Mouse (Mus musculus) c-Kit-positive CD71-positive TER-119-negative erythroid progenitor cells, embryonic 14.5 days (primary cell): Measurements from ENCODE around the gene Pcgf1.

ENCODE experiments used
- DNase-seq: peaks from one replicate; pipeline ENCODE4 v3.0.0-alpha.2; 2013; ENCODE audit warnings: low read depth

Gene Pcgf1

DNA sequence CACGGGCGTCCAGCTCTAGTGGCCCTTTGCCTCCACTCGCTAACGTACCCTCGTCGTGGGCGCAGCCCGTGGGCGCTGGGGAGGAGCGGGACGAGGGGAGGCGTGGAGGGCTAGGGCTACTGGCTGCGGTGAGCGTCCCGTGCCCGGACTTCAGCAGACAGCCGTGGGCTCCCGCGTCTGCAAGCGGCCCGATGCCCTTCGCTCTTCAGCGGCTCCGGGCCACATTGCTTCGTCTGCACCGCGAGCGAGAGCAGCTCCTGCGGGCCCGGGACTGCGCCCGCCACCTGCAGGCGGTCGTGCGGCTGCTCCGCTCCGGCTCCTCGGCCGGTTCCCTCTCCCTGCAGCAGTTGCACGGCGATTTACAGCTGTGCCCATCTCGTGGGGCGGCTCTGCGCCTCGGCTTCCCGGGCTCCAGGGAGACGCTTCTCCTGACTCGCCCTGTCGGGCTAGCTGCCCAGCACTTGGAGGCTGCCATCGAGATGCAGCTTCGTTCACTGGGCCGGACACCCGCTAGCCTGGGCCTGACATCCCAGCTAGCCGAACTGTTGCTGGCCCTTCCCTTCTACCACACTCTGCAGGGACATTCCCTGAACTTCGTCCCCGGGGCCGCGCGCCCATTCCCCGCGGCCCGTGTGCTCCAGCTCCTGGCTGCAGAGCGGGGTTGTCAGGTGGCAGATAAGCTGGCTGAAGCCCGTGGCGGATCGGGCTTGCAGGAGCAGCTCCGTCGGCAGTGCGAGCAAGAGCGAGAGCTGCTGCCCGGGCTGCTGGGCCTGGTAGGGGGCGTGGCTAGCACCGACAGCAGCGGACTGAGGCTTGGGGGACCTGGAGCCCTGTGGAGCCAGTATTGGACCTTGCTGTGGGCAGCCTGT, 24.3 kb downstream of the Pcgf1 start:
- DNase-seq, result no peak

- no peak for DNase-seq
These were observed 25.5 kb downstream of the Pcgf1 start for GRCm38 (mm10) chr6:83103130-83103650.

GRCm38 (mm10) chr6:83104158-83104557, 26.5 kb downstream of the Pcgf1 start:
- DNase-seq, result no peak

GRCm38 (mm10) chr6:83107566-83108400, 30.1 kb downstream of the Pcgf1 start:
- peak; percentile 81 for DNase-seq

- no peak for DNase-seq
These were observed 31.3 kb downstream of the Pcgf1 start, which contains the start of gene Mrpl53 for GRCm38 (mm10) chr6:83108762-83109668. Gene Mrpl53 (plus strand): TSS chr6:83109040.

DNA sequence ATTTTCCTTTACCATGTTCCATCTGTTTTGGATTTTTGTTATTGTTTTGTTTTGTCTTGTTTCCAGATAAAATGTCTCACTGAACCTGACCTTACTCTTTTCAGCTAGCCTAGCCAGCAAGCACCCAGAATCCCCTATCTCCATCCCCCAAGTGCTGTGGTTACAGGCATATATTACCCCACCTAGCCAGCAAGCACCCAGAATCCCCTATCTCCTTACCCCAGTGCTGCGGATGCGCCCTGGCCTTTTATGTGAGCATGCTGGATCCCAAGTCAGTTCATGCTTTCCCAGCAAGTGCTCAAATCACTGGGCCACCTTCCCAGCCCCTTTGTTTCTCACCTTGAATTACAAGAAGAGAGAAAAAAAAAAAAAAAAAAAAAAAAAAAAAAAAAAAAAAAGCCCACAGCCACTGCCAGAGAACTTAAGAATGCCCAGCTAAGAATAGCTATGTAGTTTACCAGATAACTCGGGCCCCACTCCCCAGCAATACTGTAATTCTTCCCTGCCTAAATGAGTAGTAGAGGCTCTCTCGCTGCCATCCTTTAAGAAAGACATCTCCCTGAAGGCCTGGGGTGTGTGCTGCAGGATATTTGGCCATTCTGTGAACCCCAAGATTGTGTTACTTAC, 34.0 kb downstream of the Pcgf1 start:
- DNase-seq, result no peak

GRCm38 (mm10) chr6:83115011-83115671, 37.5 kb downstream of the Pcgf1 start, which contains the start of gene Mogs:
Gene Mogs (plus strand): TSS chr6:83115496.
- DNase-seq, result peak; percentile 84

DNA sequence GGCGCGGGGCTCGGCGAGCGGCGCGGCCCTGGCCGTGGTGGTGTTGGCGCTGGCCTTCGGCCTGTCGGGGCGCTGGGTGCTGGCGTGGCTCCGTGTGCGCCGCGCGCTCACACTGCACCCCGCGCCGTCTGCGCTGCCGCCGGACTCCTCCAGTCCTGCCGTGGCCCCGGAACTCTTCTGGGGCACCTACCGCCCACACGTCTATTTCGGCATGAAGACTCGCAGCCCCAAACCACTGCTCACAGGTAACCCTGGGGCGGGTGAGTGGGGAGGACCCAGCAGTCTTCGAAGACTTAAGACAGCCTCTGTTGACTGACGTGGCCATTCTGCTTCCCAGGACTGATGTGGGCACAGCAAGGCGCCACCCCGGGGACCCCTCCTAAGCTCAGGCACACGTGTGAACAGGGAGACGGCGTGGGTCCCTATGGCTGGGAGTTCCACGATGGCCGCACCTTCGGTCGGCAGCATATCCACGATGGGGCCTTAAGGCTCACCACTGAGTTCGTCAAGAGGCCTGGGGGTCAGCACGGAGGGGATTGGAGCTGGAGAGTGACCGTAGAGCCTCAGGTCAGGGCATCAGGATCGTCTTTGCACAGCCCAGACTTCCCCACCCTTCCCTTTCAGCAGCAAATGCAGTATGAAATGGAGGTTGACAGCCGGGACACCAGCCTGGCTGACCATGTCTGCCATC, 38.2 kb downstream of the Pcgf1 start:
- no peak for DNase-seq

- DNase-seq, result no peak
These were observed 38.9 kb downstream of the Pcgf1 start for GRCm38 (mm10) chr6:83116373-83117164.

DNA sequence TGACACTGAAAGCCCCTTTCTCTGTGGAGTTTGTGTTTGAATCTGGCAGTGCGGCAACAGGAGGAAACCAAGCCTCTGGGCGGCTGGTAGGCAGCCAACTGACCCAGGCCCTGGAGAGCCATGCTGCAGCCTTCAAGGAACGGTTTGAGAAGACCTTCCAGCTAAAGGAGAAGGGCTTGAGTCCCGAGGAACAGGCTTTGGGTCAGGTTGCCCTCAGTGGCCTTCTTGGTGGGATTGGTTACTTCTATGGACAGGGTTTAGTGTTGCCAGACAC, 39.4 kb downstream of the Pcgf1 start:
- no peak for DNase-seq

DNA sequence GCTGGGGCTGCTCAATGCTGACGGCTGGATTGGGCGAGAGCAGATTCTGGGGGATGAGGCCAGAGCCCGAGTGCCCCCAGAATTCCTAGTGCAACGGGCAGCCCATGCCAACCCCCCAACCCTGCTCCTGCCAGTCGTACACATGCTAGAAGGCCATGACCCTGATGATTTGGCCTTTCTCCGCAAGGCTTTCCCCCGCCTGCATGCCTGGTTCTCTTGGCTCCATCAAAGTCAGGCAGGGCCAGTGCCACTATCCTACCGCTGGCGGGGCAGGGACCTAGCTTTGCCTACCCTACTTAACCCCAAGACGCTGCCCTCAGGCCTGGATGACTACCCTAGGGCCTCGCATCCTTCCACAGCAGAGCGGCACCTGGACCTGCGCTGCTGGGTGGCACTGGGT, 39.9 kb downstream of the Pcgf1 start:
- no peak for DNase-seq

DNA sequence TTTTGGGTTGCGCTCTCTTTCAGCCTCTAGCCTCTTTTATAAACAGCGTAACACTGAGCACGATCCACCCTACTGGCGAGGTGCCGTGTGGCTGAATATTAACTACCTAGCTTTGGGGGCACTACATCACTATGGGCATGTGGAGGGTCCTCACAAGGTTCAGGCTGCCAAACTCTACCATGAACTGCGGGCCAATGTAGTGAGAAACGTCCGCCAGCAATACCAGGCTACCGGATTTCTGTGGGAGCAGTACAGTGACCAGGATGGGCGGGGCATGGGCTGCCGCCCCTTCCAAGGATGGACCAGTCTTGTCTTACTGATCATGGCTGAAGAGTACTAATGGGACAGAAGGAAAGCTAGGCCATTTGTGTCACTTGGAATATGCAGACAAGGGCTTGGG, 40.7 kb downstream of the Pcgf1 start:
- DNase-seq, result no peak

DNA sequence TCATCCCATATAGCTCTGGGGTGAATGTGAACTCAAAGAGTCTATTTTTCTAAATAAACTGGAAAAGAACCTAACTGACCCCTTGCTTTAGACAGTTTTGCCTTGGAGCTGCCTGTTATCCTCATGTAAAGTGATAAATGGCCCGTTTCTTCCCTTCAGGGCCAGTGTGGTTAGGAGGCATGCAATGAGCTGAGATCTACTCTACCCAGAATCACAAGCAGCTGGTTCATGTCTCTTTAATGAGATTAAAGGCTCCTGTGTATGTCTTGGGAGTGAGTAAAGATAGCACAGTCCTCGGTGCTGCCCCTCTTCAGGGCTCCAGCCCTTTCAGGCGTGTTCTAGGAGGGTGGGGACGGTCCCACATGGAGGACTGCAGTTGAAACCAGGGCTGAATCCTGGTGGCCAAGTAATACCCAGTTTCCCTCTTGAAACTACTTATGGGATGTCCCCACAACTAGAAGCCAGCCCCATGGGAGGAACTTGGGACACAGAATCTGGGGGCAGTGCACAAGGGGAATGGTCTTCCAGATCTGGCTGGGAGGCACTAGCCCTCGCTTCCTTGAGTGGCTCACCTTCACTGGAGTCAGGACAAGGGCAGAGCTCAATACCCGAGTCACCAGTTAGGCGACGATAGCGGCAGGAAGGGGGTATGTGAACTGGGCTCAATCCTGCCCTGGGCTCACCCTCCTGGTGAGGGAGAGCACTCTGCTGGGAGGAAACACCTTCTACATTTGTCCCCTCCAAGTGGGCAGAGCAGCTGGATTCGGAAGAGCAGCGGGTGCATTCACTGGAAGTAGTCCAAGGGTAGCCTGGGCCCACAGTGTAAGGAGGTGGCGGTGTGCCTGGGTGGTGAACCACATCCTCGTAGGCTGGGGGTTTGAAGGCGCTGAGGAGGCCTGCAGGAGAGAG, 41.4 kb downstream of the Pcgf1 start:
- no peak for DNase-seq

DNA sequence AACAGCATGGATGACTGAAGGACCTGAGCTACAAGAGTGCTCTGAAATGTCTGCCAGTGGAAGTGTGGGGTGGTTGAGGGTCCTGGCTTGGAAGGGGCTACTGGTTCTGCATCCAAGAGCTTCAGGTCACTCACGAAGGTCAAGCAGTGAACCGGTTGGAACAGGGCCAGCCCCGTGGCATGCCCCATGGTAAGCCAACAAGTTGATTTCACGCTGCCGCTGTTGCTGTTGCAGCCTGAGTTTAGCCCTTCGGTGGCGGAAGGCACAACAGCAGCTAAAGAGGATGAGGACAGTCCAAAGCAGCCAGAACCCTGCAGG, 42.0 kb downstream of the Pcgf1 start:
- DNase-seq, result no peak

DNA sequence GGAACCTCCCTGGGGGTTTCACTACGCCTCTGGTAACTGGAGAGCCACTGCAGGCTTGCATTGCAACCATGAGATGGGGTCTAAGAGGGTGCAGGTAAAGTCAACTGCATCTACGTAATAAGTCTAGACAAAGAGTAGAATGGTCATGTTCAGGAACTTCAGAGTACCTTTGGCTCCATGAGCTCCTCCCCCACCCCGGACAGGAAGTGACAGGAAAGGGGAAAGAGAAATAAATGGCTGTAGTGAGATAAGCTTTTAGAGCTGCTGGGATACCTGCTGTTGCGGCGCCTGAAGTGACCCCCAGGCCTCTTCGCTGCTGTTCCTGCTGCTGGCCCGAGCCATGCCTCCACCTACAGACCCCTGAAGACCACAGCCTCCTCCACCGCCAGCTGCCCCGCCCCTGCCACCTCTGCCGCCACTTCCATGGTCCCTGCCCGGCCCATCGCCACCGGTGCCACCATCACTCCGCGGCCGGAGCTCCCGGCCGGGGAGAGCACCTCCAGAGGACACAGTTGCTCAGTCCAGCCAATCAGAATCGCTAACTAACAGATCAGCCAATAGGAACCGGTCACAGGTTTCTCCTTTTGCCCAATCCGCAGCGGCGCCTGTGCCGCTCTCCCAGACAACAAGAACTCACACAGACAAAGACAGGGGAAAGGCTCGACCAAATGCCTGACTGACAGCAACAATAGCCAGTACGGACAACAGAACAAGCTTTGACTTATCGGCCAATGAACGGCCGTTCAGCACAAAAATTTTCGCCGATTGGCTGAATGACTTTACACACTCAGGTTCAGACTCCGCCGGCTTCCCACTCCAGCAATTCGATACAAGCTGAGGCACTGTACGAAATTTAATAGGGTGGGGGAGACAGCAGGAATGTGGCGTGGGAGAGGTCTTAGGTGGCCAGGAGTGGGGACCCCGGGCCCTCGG, 43.5 kb downstream of the Pcgf1 start, which contains the start of gene Wbp1:
Gene Wbp1, minus strand, starts transcription at position 630 of the 933 bp plus-strand sequence.
- peak; percentile 98 for DNase-seq

GRCm38 (mm10) chr6:83121863-83122710, 44.4 kb downstream of the Pcgf1 start:
- no peak for DNase-seq
